Mouse (Mus musculus): ENCODE results near the gene Zp3r.
"Not testable (repeated sequence)": the region's sequence is repeated elsewhere in the genome, so short reads cannot be mapped to it uniquely, and the experiment has no call there.

Zp3r gene

GRCm38 (mm10) chr1:130629521-130629920 lies at the start of gene Zp3r:
Zp3r (minus strand) TSS chr1:130629621.
- no peak for DNase-seq (ENCODE audit: low read depth, low spot score)

- no peak for DNase-seq (ENCODE audit: low read depth, low spot score)
These were observed 49.1 kb upstream of the Zp3r start for GRCm38 (mm10) chr1:130678551-130678950.

GRCm38 (mm10) chr1:130663576-130663975 lies 34.2 kb upstream of the Zp3r start:
- DNase-seq (ENCODE audit: low read depth, low spot score): not testable (repeated sequence)

DNA sequence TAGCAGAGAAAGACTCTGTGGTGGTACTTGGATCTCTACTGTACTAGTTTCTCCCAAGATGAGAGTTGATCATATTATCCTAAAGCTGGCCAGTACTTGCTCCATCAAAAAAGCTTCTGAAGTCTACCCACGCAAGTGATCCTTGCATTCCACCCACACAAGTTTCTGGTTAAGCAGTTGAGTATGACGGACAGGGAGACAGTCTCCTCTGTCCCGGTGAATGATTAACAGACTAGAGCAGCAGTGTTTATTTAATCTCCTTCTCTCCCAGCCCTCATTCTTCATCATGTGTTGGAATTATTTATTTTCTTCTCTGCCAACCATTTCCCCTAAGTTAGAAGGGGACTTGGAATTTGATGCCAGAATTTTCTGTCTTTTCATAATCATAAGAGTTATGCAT lies 32.0 kb upstream of the Zp3r start, which contains the start of gene C4bp:
TSS of gene C4bp (minus strand) at position 179 of the 400 bp plus-strand sequence.
- no peak for DNase-seq (ENCODE audit: low read depth, low spot score)

DNA sequence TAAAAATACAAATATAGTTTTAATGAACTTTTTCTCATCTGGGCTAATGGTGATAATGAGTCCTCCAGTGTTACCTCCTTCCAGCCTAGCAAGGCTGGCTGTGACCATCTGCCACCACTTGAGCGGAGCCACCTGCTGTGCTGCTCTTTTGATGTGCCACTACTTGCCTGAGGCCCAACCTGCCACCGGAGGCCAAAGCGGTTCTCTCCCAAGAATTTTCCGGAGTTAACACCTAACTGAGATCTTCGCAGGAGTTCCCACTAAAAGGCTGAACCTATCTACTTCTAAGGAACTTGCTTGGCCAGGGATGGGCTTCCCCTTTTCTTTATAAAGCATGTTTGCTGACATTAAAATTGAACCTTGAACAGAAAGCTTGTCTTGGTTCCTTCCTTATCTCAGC lies 30.2 kb upstream of the Zp3r start:
- DNase-seq (ENCODE audit: low read depth, low spot score): not testable (repeated sequence)

DNA sequence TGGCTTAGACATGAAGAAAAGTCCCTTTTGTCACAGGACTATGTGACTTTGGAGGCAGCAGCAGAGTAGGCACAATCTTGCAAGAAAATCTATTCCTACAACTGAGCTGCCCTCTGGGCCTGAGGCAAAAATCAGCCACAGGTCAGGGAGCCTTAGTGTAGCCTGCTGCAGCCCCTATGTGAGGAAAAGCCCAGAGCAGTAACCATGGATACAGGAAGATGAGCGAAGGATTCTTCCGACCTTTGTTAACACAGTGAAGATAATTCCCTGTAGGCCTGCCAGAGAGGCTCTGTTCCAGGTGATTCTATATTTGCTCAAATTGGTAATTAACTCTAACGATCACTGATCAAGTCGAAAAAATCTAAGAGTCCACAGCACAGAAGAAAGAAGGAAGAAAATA lies 14.7 kb upstream of the Zp3r start:
- no peak for DNase-seq (ENCODE audit: low read depth, low spot score)

DNA sequence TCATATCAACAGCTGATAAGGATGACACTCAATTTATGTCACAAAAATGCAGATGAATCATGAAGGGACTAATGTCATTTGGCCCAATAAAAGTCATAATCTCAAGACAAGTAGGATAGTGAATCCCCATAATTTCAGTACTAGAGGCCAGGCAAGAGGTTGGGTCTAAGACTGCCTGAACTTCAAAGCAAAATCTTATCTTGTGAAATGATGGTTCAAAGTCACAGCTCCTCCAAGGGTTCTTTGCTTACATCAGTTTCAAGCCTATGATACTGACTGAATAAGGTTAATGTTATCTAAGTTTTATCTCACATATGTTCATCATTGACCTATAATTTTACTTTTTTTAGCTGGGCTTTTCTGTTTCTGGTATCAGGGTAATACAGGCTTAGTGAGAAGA lies 11.5 kb upstream of the Zp3r start:
- no peak for DNase-seq (ENCODE audit: low read depth, low spot score)

DNA sequence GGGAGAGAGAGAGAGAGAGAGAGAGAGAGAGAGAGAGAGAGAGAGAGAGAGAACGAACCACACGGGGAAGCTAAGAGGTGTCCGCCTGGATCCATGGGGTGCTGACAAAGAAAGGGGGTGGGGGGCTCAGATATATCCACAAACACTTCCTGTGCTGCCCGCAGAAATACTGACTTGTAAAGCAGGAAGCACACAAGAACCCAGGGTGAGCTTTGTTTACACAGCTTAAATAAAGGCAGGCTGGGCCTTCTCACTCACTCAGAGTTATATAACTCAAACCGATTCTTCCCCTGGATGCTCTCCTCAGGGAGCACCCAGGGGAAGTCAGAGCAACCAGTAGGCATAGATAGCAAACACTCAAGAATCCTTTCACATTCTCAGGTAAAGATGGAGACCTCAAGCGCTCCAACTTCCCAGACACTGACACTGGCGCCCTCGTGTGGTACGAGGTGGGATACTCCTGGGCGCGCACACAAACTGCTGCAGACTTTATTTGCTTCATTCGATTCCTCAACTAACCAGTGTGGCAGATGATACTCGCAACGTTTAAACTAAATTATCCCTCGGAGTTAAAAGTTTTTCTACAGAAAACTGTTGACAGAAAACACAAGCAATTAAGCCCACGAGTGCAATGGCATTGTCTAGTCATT lies 4.5 kb upstream of the Zp3r start:
- no peak for DNase-seq (ENCODE audit: low read depth, low spot score)

DNA sequence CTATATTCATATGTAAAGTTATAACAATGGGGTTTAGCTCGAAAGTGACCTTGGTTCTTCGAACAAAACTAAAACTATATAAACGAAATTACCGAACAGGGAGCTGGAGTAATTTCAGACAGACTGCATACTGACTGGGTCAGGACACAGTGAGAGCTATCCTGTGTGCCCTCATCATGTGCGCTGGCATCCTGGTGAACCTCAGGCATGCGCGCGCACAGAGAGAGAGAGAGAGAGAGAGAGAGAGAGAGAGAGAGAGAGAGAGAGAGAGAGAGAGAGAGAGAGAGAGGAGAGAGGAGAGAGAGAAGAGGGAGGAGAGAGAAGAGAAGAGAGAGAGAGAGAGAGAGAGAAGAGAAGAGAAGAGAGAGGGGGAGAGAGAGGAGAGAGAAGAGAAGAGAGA lies 3.9 kb upstream of the Zp3r start:
- no peak for DNase-seq (ENCODE audit: low read depth, low spot score)

DNA sequence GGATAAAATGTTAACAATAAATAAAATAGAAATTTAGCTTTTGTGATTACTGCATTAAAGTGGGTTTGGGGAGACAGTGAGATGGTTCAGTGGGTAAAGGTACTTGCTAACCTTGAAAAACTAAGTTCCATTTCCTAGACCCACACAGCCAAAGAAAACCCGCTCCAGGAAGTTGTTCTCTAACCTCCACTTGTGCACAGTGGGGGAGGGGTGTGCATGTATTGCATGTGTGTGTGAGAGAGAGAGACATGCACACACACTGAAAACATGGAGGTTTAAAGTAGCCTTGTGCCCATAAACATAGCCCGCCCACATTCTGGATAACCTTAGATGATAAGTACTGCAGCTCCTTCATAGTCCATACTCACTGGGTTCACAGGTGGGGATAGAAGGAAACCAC lies 33.1 kb downstream of the Zp3r start:
- no peak for DNase-seq (ENCODE audit: low read depth, low spot score)

DNA sequence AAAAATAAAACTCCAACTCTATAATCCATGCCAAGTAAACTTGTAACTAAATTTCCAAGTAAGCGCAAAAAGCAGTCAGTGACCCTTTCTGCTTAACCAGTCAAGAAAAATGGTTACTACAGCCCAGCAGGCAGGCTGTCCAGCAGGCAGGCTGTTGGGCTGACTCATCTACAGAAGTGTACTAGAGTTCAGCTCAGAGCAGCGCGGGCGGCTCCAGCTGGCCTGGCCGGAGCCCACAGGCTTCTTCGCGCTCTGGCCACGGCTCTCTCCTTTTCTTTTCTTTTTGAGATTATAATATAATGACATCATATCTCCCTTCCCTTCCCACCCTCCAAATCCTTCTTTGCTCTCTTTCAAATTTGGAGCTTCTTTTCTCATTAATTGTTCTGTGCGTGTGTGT lies 40.8 kb downstream of the Zp3r start:
- no peak for DNase-seq (ENCODE audit: low read depth, low spot score)

DNA sequence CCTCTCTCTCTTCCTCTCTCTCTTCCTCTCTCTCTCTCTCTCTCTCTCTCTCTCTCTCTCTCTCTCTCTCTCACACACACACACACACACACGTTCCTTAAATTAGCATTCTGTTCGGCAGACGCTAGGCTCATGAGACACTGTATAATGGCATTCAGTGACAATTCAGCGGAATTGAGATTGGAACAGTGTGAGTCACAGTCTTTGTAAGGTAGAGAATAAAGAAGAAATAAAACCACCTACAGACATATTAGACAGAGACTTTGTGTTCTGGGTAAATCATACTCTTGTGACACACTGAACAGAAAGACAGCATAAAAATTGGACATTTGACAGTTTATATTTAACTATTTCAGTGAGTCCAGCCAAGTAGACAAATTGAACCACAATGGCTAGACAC lies 53.0 kb downstream of the Zp3r start:
- DNase-seq (ENCODE audit: low read depth, low spot score): no peak

DNA sequence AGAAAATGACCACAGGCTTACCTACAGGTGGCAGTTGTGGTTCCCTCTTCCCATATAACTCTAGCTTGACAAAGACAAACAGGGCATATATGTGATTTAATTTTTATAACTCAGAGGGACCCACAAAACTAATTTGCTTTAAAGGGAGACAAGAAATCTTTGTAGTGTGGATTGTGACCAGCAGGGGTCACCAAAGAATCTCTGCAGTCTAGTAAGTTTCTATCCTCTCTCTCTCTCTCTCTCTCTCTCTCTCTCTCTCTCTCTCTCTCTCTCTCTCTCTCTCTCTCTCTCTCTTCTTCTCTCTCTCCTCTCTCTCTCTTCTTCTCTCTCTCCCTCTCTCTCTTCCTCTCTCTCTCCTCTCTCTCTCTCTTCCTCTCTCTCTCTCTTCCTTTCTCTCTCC lies 53.5 kb downstream of the Zp3r start:
- DNase-seq (ENCODE audit: low read depth, low spot score): no peak

GRCm38 (mm10) chr1:130551407-130552249 lies 77.8 kb downstream of the Zp3r start:
- DNase-seq (ENCODE audit: low read depth, low spot score): no peak

- no peak for DNase-seq (ENCODE audit: low read depth, low spot score)
These were observed 78.9 kb downstream of the Zp3r start for GRCm38 (mm10) chr1:130550242-130551167.

DNA sequence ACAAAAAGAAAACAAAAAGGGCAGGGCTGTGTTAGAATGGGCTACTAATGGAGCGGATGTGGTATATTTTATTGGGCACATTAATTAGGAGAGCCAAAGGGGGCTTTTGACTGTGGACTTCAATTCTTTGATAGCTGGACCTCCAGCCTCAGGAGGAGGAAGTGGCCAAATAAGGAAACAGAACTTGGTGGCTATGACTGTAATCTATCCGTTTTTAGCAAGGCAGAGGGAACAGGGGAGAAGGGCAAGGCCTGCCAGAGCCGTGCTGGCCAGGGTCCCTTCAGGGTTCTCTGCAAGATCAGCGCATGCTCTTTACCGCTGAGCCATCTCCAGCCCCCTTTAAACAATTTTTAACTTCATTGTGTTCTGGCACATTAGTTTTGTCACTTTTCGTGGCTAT lies 79.7 kb downstream of the Zp3r start:
- DNase-seq (ENCODE audit: low read depth, low spot score): no peak

DNA sequence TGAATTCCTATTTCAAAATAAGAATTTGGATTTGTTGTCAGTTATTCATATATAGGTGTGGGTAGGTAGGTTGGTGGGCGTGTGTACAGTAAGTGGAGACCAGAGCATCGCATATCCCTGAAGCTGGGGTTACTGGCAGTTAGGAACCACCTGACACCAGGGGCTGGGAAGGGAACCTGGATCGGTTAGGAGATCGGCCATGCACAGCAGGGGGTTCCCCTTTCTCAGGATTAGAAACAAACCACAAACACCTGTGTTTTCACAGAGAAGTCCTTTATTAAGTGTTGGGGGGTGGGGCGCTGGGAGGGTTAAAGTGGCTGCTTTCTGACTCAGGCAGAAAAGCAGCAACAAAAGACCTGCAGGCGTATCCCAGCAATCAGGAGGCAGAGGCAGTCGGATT lies 80.3 kb downstream of the Zp3r start:
- no peak for DNase-seq (ENCODE audit: low read depth, low spot score)

GRCm38 (mm10) chr1:130547674-130548429 lies 81.6 kb downstream of the Zp3r start:
- DNase-seq (ENCODE audit: low read depth, low spot score): peak; percentile 4
